17 mouse cellular contexts compared by ENCODE assay signal in the genomic region with DNA sequence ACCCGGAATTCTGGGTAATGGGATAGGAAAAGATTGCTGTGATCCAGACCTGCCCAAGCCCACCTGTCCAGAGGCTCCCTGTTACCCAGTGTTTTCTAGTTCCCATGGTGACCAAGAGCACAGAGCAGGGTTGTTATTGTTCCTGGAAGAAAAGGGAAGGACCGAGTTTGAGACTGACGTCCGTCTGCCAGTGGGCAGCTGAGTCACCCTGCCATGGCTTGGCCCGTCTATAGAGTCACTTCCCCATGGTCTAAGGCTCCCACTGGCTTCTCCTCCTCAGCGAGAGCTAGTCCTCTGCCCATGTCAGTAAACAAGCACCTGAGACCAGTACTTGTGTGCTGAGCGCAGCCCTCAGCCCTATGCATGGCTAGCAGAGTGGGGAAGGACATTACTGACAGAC. TPM values are rescaled to one million over a fixed set of nuclear protein-coding genes. Genes with fewer than 3 reads are reported as not detected.
DNase-seq lines count a peak whose midpoint lies in the region; ATAC-seq and TF ChIP-seq lines count a peak whose summit lies in the region.
"Had no signal": no experiment of that assay in that cellular context is flagged by ENCODE, and none has a peak within 500 bp of the region (broad histone marks: within the 10 kb centered on the region; RNA-seq: fewer than 3 reads in every experiment).

No protein-coding gene starts in this region.

- H3K4me2 ChIP-seq in hindbrain, postnatal 0 days (ENCODE audit: low read depth, low read length) = no peak overlapping the region
- no peak overlapping the region for H3K4me2 ChIP-seq in forebrain, embryonic 11.5 days (ENCODE audit: low read depth, low read length, severe bottlenecking)
- no peak overlapping the region for H3K4me2 ChIP-seq in forebrain, embryonic 13.5 days
- H3K4me2 ChIP-seq: embryonic facial prominence, embryonic 13.5 days; liver, embryonic 15.5 days; midbrain, embryonic 13.5 days; neural tube, embryonic 12.5 days had no signal

- intact Hi-C loops in heart, postnatal 36 days (cut with DNase I) = no loop called here

- DNase-seq in hindbrain, embryonic 10.5 days (ENCODE audit: low spot score) = no peak
- no peak for DNase-seq in hindbrain, postnatal 0 days (ENCODE audit: low spot score)
- DNase-seq in thymus, adult 2 months = no peak
- no peak for DNase-seq in thymus, adult 18-20 months
- DNase-seq in forebrain, embryonic 11.5 days (ENCODE audit: low spot score) = no peak
- no peak for DNase-seq in heart, postnatal 36 days
- DNase-seq: cerebellum, postnatal 10 days; gastrocnemius, adult 2 months; right cerebral cortex, postnatal 4 days had no signal

- no peaks in the 10 kb centered on the region for H3K36me3 ChIP-seq in hindbrain, embryonic 10.5 days
- H3K36me3 ChIP-seq in hindbrain, postnatal 0 days (ENCODE audit: insufficient read depth, low read length) = no peaks in the 10 kb centered on the region
- no peaks in the 10 kb centered on the region for H3K36me3 ChIP-seq in thymus, adult 2 months (ENCODE audit: control insufficient read depth, insufficient read depth, low read length)
- no peaks in the 10 kb centered on the region for H3K36me3 ChIP-seq in macrophage (ENCODE audit: inconsistent target)
- no peaks in the 10 kb centered on the region for H3K36me3 ChIP-seq in forebrain, embryonic 11.5 days (ENCODE audit: control insufficient read depth, insufficient read depth, low read length)
- no peaks in the 10 kb centered on the region for H3K36me3 ChIP-seq in forebrain, embryonic 13.5 days (ENCODE audit: poor library complexity, severe bottlenecking)
- H3K36me3 ChIP-seq: embryonic facial prominence, embryonic 13.5 days; forebrain, embryonic 10.5 days; liver, embryonic 15.5 days; midbrain, embryonic 13.5 days; neural tube, embryonic 12.5 days had no signal

- no peak overlapping the region for H3K4me3 ChIP-seq in hindbrain, embryonic 10.5 days
- H3K4me3 ChIP-seq in hindbrain, postnatal 0 days (ENCODE audit: low read length) = no peak overlapping the region
- no peak overlapping the region for H3K4me3 ChIP-seq in thymus, adult 2 months (ENCODE audit: control insufficient read depth, insufficient read depth, low read length)
- no peak overlapping the region for H3K4me3 ChIP-seq in macrophage (ENCODE audit: inconsistent target)
- H3K4me3 ChIP-seq in forebrain, embryonic 11.5 days (ENCODE audit: low read depth, low read length) = no peak overlapping the region
- no peak overlapping the region for H3K4me3 ChIP-seq in forebrain, embryonic 13.5 days
- H3K4me3 ChIP-seq: embryonic facial prominence, embryonic 13.5 days; forebrain, embryonic 10.5 days; gastrocnemius, adult 2 months; liver, embryonic 15.5 days; midbrain, embryonic 13.5 days; neural tube, embryonic 12.5 days had no signal

- no peak for ATAC-seq in hindbrain, postnatal 0 days
- no peak for ATAC-seq in forebrain, embryonic 11.5 days (replicated peaks; ENCODE audit: low FRiP score)
- no peak for ATAC-seq in forebrain, embryonic 13.5 days
- ATAC-seq: inflammation-experienced regulatory T-cells, adult 6 months; midbrain, embryonic 13.5 days had no signal

- TF ChIP-seq CTCF in hindbrain, postnatal 0 days (IDR thresholded peaks at IDR 0.05; ENCODE audit: low read depth) = no peak
- no peak for TF ChIP-seq CTCF in thymus, adult 2 months (IDR thresholded peaks at IDR 0.05; ENCODE audit: borderline replicate concordance, control insufficient read depth, extremely low read depth, insufficient read depth, low read length, poor library complexity)

- WGBS in hindbrain, embryonic 10.5 days = 61% methylated on average over 7 of the region's 7 CpGs
- 64% methylated on average over 7 of the region's 7 CpGs for WGBS in hindbrain, postnatal 0 days
- WGBS in thymus, adult 2 months = 31% methylated on average over 7 of the region's 7 CpGs
- 17% methylated on average over 7 of the region's 7 CpGs for WGBS in macrophage (ENCODE audit: missing documents)
- 61% methylated on average over 7 of the region's 7 CpGs for WGBS in forebrain, embryonic 11.5 days
- WGBS in forebrain, embryonic 13.5 days = 45% methylated on average over 7 of the region's 7 CpGs

- H3K27ac ChIP-seq in hindbrain, embryonic 10.5 days = 0 out of 2 replicates have a peak overlapping the region, but pooled peaks have one; percentile 23
- no peak overlapping the region for H3K27ac ChIP-seq in hindbrain, postnatal 0 days
- peak overlapping the region; percentile 33; the same call in 1 of the 2 replicates for H3K27ac ChIP-seq in thymus, adult 2 months (ENCODE audit: control insufficient read depth, insufficient read depth, low read length)
- peak overlapping the region; percentile 72 for H3K27ac ChIP-seq in macrophage
- no peak overlapping the region for H3K27ac ChIP-seq in forebrain, embryonic 11.5 days (ENCODE audit: low read depth, low read length)
- H3K27ac ChIP-seq in forebrain, embryonic 13.5 days = no peak overlapping the region
- H3K27ac ChIP-seq: embryonic facial prominence, embryonic 13.5 days; forebrain, embryonic 10.5 days; gastrocnemius, adult 2 months; liver, embryonic 15.5 days; midbrain, embryonic 13.5 days; neural tube, embryonic 12.5 days had no signal

- H3K27me3 ChIP-seq in hindbrain, embryonic 10.5 days (ENCODE audit: insufficient read depth, poor library complexity, severe bottlenecking) = no peaks in the 10 kb centered on the region
- H3K27me3 ChIP-seq in hindbrain, postnatal 0 days (ENCODE audit: insufficient read depth, low read length) = no peaks in the 10 kb centered on the region
- no peaks in the 10 kb centered on the region for H3K27me3 ChIP-seq in thymus, adult 2 months (ENCODE audit: control insufficient read depth, insufficient read depth, low read length)
- no peaks in the 10 kb centered on the region for H3K27me3 ChIP-seq in forebrain, embryonic 11.5 days (ENCODE audit: control insufficient read depth, insufficient read depth, low read length)
- H3K27me3 ChIP-seq in forebrain, embryonic 13.5 days = no peaks in the 10 kb centered on the region
- H3K27me3 ChIP-seq: embryonic facial prominence, embryonic 13.5 days; liver, embryonic 15.5 days; midbrain, embryonic 13.5 days; neural tube, embryonic 12.5 days had no signal

- no peak for TF ChIP-seq POLR2A in thymus, adult 2 months (IDR thresholded peaks at IDR 0.05; ENCODE audit: control insufficient read depth, extremely low read depth, insufficient read depth, low read length, poor library complexity)

- no peaks in the 10 kb centered on the region for H3K9me3 ChIP-seq in hindbrain, embryonic 10.5 days
- H3K9me3 ChIP-seq in hindbrain, postnatal 0 days (ENCODE audit: low read length) = 0 out of 2 replicates have a peak, but pooled peaks cover 3% of the 10 kb centered on the region
- H3K9me3 ChIP-seq in forebrain, embryonic 11.5 days (ENCODE audit: control insufficient read depth, low read length) = no peaks in the 10 kb centered on the region
- H3K9me3 ChIP-seq in forebrain, embryonic 13.5 days (replicated peaks) = no peaks in the 10 kb centered on the region
- H3K9me3 ChIP-seq: embryonic facial prominence, embryonic 13.5 days; forebrain, embryonic 10.5 days; liver, embryonic 15.5 days; midbrain, embryonic 13.5 days; neural tube, embryonic 12.5 days had no signal

- peaks cover 30% of the 10 kb centered on the region for H3K4me1 ChIP-seq in hindbrain, embryonic 10.5 days (replicated peaks)
- no peaks in the 10 kb centered on the region for H3K4me1 ChIP-seq in hindbrain, postnatal 0 days (ENCODE audit: insufficient read depth, low read length)
- no peaks in the 10 kb centered on the region; the same call in 1 of the 2 replicates for H3K4me1 ChIP-seq in thymus, adult 2 months (replicated peaks; ENCODE audit: control insufficient read depth, insufficient read depth, low read length)
- no peaks in the 10 kb centered on the region for H3K4me1 ChIP-seq in forebrain, embryonic 11.5 days (replicated peaks; ENCODE audit: control insufficient read depth, insufficient read depth, low read length)
- no peaks in the 10 kb centered on the region for H3K4me1 ChIP-seq in forebrain, embryonic 13.5 days
- H3K4me1 ChIP-seq: embryonic facial prominence, embryonic 13.5 days; midbrain, embryonic 13.5 days; neural tube, embryonic 12.5 days had no signal

- peaks cover 49% of the 10 kb centered on the region for H3K79me2 ChIP-seq in macrophage (ENCODE audit: inconsistent target)

- H3K9ac ChIP-seq in hindbrain, postnatal 0 days (replicated peaks; ENCODE audit: low read length) = no peak overlapping the region
- no peak overlapping the region for H3K9ac ChIP-seq in forebrain, embryonic 11.5 days (ENCODE audit: low read length)
- H3K9ac ChIP-seq in forebrain, embryonic 13.5 days = no peak overlapping the region
- H3K9ac ChIP-seq: embryonic facial prominence, embryonic 13.5 days; liver, embryonic 15.5 days; midbrain, embryonic 13.5 days had no signal

RNA-seq across cellular contexts. Expression of gene Nenf, which starts 36.8 kb away (rescaled TPM):
- polyA plus RNA-seq in hindbrain, embryonic 10.5 days (2016; fragmentation: Nextera tagmentation; extraction: Ambion mirVana) = 58.6 and 75.5 TPM in 2 replicates
- total RNA-seq in hindbrain, postnatal 0 days (2014; rRNA removed) = 143 and 171 TPM in 2 replicates
- polyA plus RNA-seq in hindbrain, postnatal 0 days (2015; fragmentation: Nextera tagmentation; extraction: Ambion mirVana) = 177 and 182 TPM in 2 replicates
- polyA plus RNA-seq in thymus, adult 2 months (2012; rRNA removed) = 47.1 and 64.5 TPM in 2 replicates
- total RNA-seq in macrophage (2018; cell fraction: chromatin; rRNA removed) = 10 to 100 TPM in 1 of 26 experiments, 1 to 10 TPM in 14, not detected in 11; 1.4 to 13.4 (median 2.5) TPM
- 10 to 100 TPM; 48.8 to 69.1 (median 56.8) TPM for total RNA-seq in macrophage (2018; cell fraction: cytosol; rRNA removed)
- total RNA-seq in macrophage (2018; cell fraction: nucleus; rRNA removed) = 10 to 100 TPM in 18 of 26 experiments, 1 to 10 TPM in 8; 3.8 to 23.1 (median 13.1) TPM
- 30.8 to 55.9 TPM (median 45.1 TPM) in 3 replicates for polyA plus RNA-seq in macrophage (2018)
- 57.6 and 57.8 TPM in 2 replicates for polyA plus RNA-seq in forebrain, embryonic 11.5 days (2014; fragmentation: Nextera tagmentation; extraction: Ambion mirVana)
- 66.3 and 69.3 TPM in 2 replicates for polyA plus RNA-seq in forebrain, embryonic 13.5 days (2015; fragmentation: Nextera tagmentation; extraction: Ambion mirVana)
- total RNA-seq in heart, postnatal 36 days (2021) = 100 to 1,000 TPM; 105 to 108 TPM

RNA-seq across cellular contexts. Expression of gene Tmem206, which starts 44.5 kb away (rescaled TPM):
- polyA plus RNA-seq in hindbrain, embryonic 10.5 days (2016; fragmentation: Nextera tagmentation; extraction: Ambion mirVana) = 30.5 and 36.6 TPM in 2 replicates
- total RNA-seq in hindbrain, postnatal 0 days (2014; rRNA removed) = 22.5 and 24.9 TPM in 2 replicates
- polyA plus RNA-seq in hindbrain, postnatal 0 days (2015; fragmentation: Nextera tagmentation; extraction: Ambion mirVana) = 23.2 and 24.0 TPM in 2 replicates
- 17.2 and 17.8 TPM in 2 replicates for polyA plus RNA-seq in thymus, adult 2 months (2012; rRNA removed)
- 10 to 100 TPM in 23 of 26 experiments, 1 to 10 TPM in 3; 5.9 to 95.6 (median 32.8) TPM for total RNA-seq in macrophage (2018; cell fraction: chromatin; rRNA removed)
- total RNA-seq in macrophage (2018; cell fraction: cytosol; rRNA removed) = 10 to 100 TPM; 37.3 to 87.6 (median 63.9) TPM
- 100 to 1,000 TPM in 9 of 26 experiments, 10 to 100 TPM in 17; 18.7 to 147 (median 77.3) TPM for total RNA-seq in macrophage (2018; cell fraction: nucleus; rRNA removed)
- polyA plus RNA-seq in macrophage (2018) = 54.6 to 94.7 TPM (median 76.4 TPM) in 3 replicates
- 34.2 and 35.5 TPM in 2 replicates for polyA plus RNA-seq in forebrain, embryonic 11.5 days (2014; fragmentation: Nextera tagmentation; extraction: Ambion mirVana)
- 41.3 and 43.9 TPM in 2 replicates for polyA plus RNA-seq in forebrain, embryonic 13.5 days (2015; fragmentation: Nextera tagmentation; extraction: Ambion mirVana)
- 1 to 10 TPM; 3.2 to 4.2 TPM for total RNA-seq in heart, postnatal 36 days (2021)

Comparison
In these comparisons a context has a peak if more than half of its experiments do, and no peak if none do; other contexts are left out.
1. H3K27ac ChIP-seq: peak in hindbrain, embryonic 10.5 days (single experiment), thymus, adult 2 months (single experiment) and macrophage (single experiment); none in hindbrain, postnatal 0 days (single experiment), forebrain, embryonic 11.5 days (single experiment) and forebrain, embryonic 13.5 days (single experiment).